Mouse (Mus musculus) heart, postnatal 10 days (tissue): Measurements from ENCODE around the gene Mrps18a. TPM values are rescaled to one million over a fixed set of nuclear protein-coding genes. Genes with fewer than 3 reads are reported as not detected.

Experiments used
- DNase-seq, 2 experiments: peaks; one replicate each; pipeline ENCODE4 v3.0.0; 2021
- intact Hi-C: fragments of 180-260 bp; cut with DNase I; formaldehyde crosslinking; loops from one replicate; pipeline ENCODE4 v1.15.1; 2025
- total RNA-seq, 2 experiments: library from RNA; stranded (reverse); gene quantifications; 2 replicates each; pipeline ENCODE4 v1.2.3; 2021

Mrps18a gene
- total RNA-seq, 2 experiments from 2014 or later, result 121 to 129 TPM

DNA sequence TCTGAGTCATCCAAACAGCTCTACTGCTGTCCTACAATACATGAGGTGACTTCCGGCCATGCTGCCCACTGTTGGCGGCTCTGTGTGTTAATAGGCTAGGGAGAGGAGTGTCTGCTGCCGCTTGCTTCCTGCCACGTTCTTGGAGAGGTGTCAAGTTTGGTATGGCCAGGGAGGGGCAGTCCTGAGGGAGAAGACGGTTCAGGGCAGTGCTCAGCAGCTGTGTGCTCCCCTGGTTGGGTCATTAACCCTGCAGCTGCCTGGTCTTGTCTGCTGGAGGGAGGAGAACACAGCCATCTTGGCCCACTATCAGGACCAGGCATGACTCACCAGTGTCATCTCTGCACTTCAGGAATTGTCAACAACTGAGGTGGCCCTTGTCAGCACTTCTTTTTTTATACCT lies 57.5 kb downstream of the Mrps18a start:
- intact Hi-C loops, result loop anchor here (10.0 kb wide), 1 partner anchor 434 kb away; the partner anchor contains the start of gene 1600014C23Rik
- DNase-seq, result peak in 1 of 2 experiments; percentile 46

DNA sequence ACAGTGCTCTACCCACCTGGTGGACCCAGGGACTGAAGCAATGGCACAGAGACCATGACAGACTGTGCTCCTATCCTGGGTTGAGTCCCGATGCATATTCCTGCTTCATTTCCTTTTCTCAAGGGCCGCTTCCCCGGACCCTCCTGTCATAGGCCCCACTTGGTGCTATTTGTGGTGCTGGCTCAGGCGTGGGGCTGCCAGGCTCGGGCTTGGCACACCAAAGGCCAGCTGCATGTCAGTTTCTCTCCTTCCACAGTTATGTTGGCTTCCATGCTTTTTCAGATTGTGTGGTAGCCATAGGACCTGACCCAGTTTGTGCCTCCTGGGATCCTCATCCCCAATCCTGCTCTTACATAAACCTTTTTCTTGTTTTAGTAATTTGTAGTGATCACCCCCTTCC lies 58.0 kb downstream of the Mrps18a start:
- no peak for DNase-seq
- intact Hi-C loops, result loop anchor here (10.0 kb wide), 1 partner anchor 434 kb away; the partner anchor contains the start of gene 1600014C23Rik

DNA sequence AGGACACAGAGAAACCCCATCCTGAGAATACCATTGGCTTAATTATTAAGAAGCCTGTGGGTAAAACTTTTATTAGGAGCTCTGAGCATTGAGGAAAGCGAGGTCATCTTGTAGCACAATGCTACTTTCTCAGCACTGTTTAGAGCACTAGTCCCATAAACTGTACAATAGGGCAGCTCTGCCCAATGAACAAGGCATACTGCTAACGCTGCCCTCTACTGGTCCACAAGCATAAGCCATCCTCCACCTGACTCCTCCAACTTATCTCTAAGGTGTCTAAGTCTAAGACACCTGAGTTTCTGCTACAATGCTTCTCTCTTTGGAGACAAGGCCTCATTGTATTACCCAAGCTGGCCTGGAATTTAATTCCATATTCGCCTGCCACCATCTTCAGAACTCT lies 59.8 kb downstream of the Mrps18a start:
- intact Hi-C loops, result no loop called here
- no peak for DNase-seq

Other genes starting within 250 kb of the Mrps18a start
- 100 to 1,000 TPM; 231 to 234 TPM for gene Vegfa, start 78.6 kb upstream of the Mrps18a start, total RNA-seq
- gene Rsph9, start 33.2 kb downstream of the Mrps18a start, total RNA-seq, result 1 to 10 TPM; 1.3 to 2.3 TPM
- 10 to 100 TPM; 18.5 to 21.6 TPM for gene Mad2l1bp, start 42.6 kb downstream of the Mrps18a start, total RNA-seq
- 10 to 100 TPM; 83.5 to 84.8 TPM for gene Gtpbp2, start 50.0 kb downstream of the Mrps18a start, total RNA-seq
- gene Polh, start 91.7 kb downstream of the Mrps18a start, total RNA-seq, result 10 to 100 TPM; 11.6 to 15.9 TPM
- 10 to 100 TPM; 21.6 to 27.4 TPM for gene Xpo5, start 91.8 kb downstream of the Mrps18a start, total RNA-seq
- gene Polr1c, start 137.1 kb downstream of the Mrps18a start, total RNA-seq, result 10 to 100 TPM; 23.8 to 26.9 TPM
- gene Yipf3, start 137.1 kb downstream of the Mrps18a start, total RNA-seq, result 10 to 100 TPM; 69.3 to 75.1 TPM
- gene Lrrc73, start 142.5 kb downstream of the Mrps18a start, total RNA-seq, result under 1 TPM; 0.38 to 0.40 TPM
- 10 to 100 TPM; 54.0 to 56.3 TPM for gene Tjap1, start 172.0 kb downstream of the Mrps18a start, total RNA-seq
- 1 to 10 TPM in 1 of 2 experiments, under 1 TPM in 1; 0.57 to 1.0 TPM for gene Dlk2, start 186.4 kb downstream of the Mrps18a start, total RNA-seq
- gene Abcc10, start 217.4 kb downstream of the Mrps18a start, total RNA-seq, result 1 to 10 TPM; 5.4 to 6.1 TPM